Mouse (Mus musculus) testis, postnatal 10 days (tissue): ENCODE results near the gene Afap1.

Experiments
- DNase-seq: peaks from one replicate; pipeline ENCODE4 v3.0.0; 2021; ENCODE audit warnings: low spot score

Gene Afap1

GRCm38 (mm10) chr5:35974265-35974664, 81.1 kb downstream of the Afap1 start:
- DNase-seq: no peak

- peak; percentile 91 for DNase-seq
Observed at GRCm38 (mm10) chr5:35975681-35976080, 82.6 kb downstream of the Afap1 start.

GRCm38 (mm10) chr5:35980542-35980941, 87.4 kb downstream of the Afap1 start:
- no peak for DNase-seq

GRCm38 (mm10) chr5:35981341-35981740, 88.2 kb downstream of the Afap1 start:
- DNase-seq: no peak

GRCm38 (mm10) chr5:35981976-35982375, 88.9 kb downstream of the Afap1 start:
- DNase-seq: peak; percentile 94

- no peak for DNase-seq
Observed at GRCm38 (mm10) chr5:35985611-35986010, 92.5 kb downstream of the Afap1 start.

- DNase-seq: no peak
Observed at GRCm38 (mm10) chr5:35988085-35988484, 95.0 kb downstream of the Afap1 start.

- DNase-seq: no peak
Observed at GRCm38 (mm10) chr5:35989506-35989905, 96.4 kb downstream of the Afap1 start.

GRCm38 (mm10) chr5:35989986-35990735, 97.0 kb downstream of the Afap1 start:
- no peak for DNase-seq

GRCm38 (mm10) chr5:36003797-36004196, 110.7 kb downstream of the Afap1 start:
- DNase-seq: no peak

- DNase-seq: no peak
Observed at GRCm38 (mm10) chr5:36006106-36006505, 113.0 kb downstream of the Afap1 start.

GRCm38 (mm10) chr5:36006586-36006985, 113.5 kb downstream of the Afap1 start:
- DNase-seq: no peak

- DNase-seq: no peak
Observed at GRCm38 (mm10) chr5:36007649-36008048, 114.5 kb downstream of the Afap1 start.

GRCm38 (mm10) chr5:36009405-36009804, 116.3 kb downstream of the Afap1 start:
- no peak for DNase-seq

- DNase-seq: no peak
Observed at GRCm38 (mm10) chr5:36018366-36018765, 125.2 kb downstream of the Afap1 start.

GRCm38 (mm10) chr5:36021091-36021490, 128.0 kb downstream of the Afap1 start:
- DNase-seq: no peak

- DNase-seq: no peak
Observed at GRCm38 (mm10) chr5:36022361-36022760, 129.2 kb downstream of the Afap1 start.

- DNase-seq: no peak
Observed at GRCm38 (mm10) chr5:36024003-36024685, 131.0 kb downstream of the Afap1 start.

GRCm38 (mm10) chr5:36025076-36025475, 132.0 kb downstream of the Afap1 start:
- no peak for DNase-seq

- no peak for DNase-seq
Observed at GRCm38 (mm10) chr5:36033531-36034426, 140.7 kb downstream of the Afap1 start.

GRCm38 (mm10) chr5:36039596-36039995, 146.5 kb downstream of the Afap1 start:
- no peak for DNase-seq

GRCm38 (mm10) chr5:36040398-36041235, 147.5 kb downstream of the Afap1 start:
- peak; percentile 81 for DNase-seq
